Mouse (Mus musculus): Measurements from ENCODE around the gene Polk.

Polk gene

GRCm38 (mm10) chr13:96465315-96465714 is 77.1 kb downstream of the Polk start:
- no peak for DNase-seq (ENCODE audit: low spot score)

GRCm38 (mm10) chr13:96462644-96463043 is 79.7 kb downstream of the Polk start:
- no peak for DNase-seq (ENCODE audit: low spot score)

- DNase-seq (ENCODE audit: low spot score) = no peak
These were observed 83.8 kb downstream of the Polk start for GRCm38 (mm10) chr13:96458606-96459005.

GRCm38 (mm10) chr13:96458018-96458417 is 84.4 kb downstream of the Polk start:
- DNase-seq (ENCODE audit: low spot score) = no peak

GRCm38 (mm10) chr13:96457566-96457965 is 84.8 kb downstream of the Polk start:
- DNase-seq (ENCODE audit: low spot score) = no peak

- no peak for DNase-seq (ENCODE audit: low spot score)
These were observed 88.1 kb downstream of the Polk start for GRCm38 (mm10) chr13:96454288-96454687.

- no peak for DNase-seq (ENCODE audit: low spot score)
These were observed 89.8 kb downstream of the Polk start for GRCm38 (mm10) chr13:96452621-96453020.

GRCm38 (mm10) chr13:96451386-96452140 is 90.8 kb downstream of the Polk start:
- DNase-seq (ENCODE audit: low spot score) = no peak

- no peak for DNase-seq (ENCODE audit: low spot score)
These were observed 91.5 kb downstream of the Polk start for GRCm38 (mm10) chr13:96450869-96451268.

GRCm38 (mm10) chr13:96450205-96450856 is 92.0 kb downstream of the Polk start:
- DNase-seq (ENCODE audit: low spot score) = no peak

GRCm38 (mm10) chr13:96440436-96440835 is 101.9 kb downstream of the Polk start:
- DNase-seq (ENCODE audit: low spot score) = no peak

GRCm38 (mm10) chr13:96436921-96437320 is 105.5 kb downstream of the Polk start:
- no peak for DNase-seq (ENCODE audit: low spot score)

- no peak for DNase-seq (ENCODE audit: low spot score)
These were observed 106.6 kb downstream of the Polk start for GRCm38 (mm10) chr13:96435793-96436192.

- DNase-seq (ENCODE audit: low spot score) = no peak
These were observed 107.5 kb downstream of the Polk start for GRCm38 (mm10) chr13:96434899-96435331.

GRCm38 (mm10) chr13:96433648-96434190 is 108.7 kb downstream of the Polk start:
- no peak for DNase-seq (ENCODE audit: low spot score)

GRCm38 (mm10) chr13:96433041-96433440 is 109.3 kb downstream of the Polk start:
- DNase-seq (ENCODE audit: low spot score) = no peak

- DNase-seq (ENCODE audit: low spot score) = no peak
These were observed 110.0 kb downstream of the Polk start for GRCm38 (mm10) chr13:96432376-96432811.

- DNase-seq (ENCODE audit: low spot score) = peak; percentile 79
These were observed 110.7 kb downstream of the Polk start for GRCm38 (mm10) chr13:96431595-96432156.

Data from layer of hippocampus, adult 9-10 months (tissue).